Mouse (Mus musculus) ES-Bruce4 (cell line): ENCODE results near the gene Arhgef16. TPM values are rescaled to one million over a fixed set of nuclear protein-coding genes. Genes with fewer than 3 reads are reported as not detected.

ENCODE experiments used
- H3K27ac ChIP-seq: 2 replicates; pipeline ENCODE4 v1.5.1; 2012; ENCODE audit warnings: low read length, inconsistent platforms; ENCODE audit not compliant: insufficient read depth
- H3K27me3 ChIP-seq: 2 replicates; pipeline ENCODE4 v1.6.1; 2012; ENCODE audit warnings: mild to moderate bottlenecking, low read length, inconsistent platforms; ENCODE audit not compliant: control insufficient read depth, poor library complexity, insufficient read depth, severe bottlenecking
- H3K36me3 ChIP-seq: 2 replicates; pipeline ENCODE4 v1.6.1; 2012; ENCODE audit warnings: inconsistent platforms, mild to moderate bottlenecking, low read length, moderate library complexity; ENCODE audit not compliant: control insufficient read depth, poor library complexity, insufficient read depth, severe bottlenecking
- H3K4me1 ChIP-seq: one replicate; pipeline ENCODE4 v1.8.1; 2011; ENCODE audit warnings: low read length; ENCODE audit not compliant: control insufficient read depth, insufficient read depth
- H3K4me3 ChIP-seq: 2 replicates; pipeline ENCODE4 v1.5.1; 2011; ENCODE audit warnings: low read depth, mild to moderate bottlenecking, low read length
- H3K9ac ChIP-seq: 2 replicates; pipeline ENCODE4 v1.6.1; 2012; ENCODE audit warnings: low read depth, mild to moderate bottlenecking, inconsistent platforms; ENCODE audit not compliant: poor library complexity, severe bottlenecking
- H3K9me3 ChIP-seq: replicated peaks from 2 replicates; pipeline ENCODE4 v1.6.1; 2012; ENCODE audit warnings: mild to moderate bottlenecking, low read length, inconsistent platforms; ENCODE audit not compliant: control insufficient read depth, poor library complexity, insufficient read depth, severe bottlenecking
- CTCF ChIP-seq: IDR thresholded peaks from one replicate; pipeline ENCODE4 v1.8.1; 2011; ENCODE audit warnings: low read depth, low read length
- EP300 ChIP-seq: IDR thresholded peaks from 2 replicates; pipeline ENCODE4 v1.6.1; 2011; ENCODE audit warnings: low read depth, low read length; ENCODE audit not compliant: insufficient read depth
- POLR2A ChIP-seq: IDR thresholded peaks from one replicate; pipeline ENCODE4 v1.8.1; 2011; ENCODE audit warnings: low read length; ENCODE audit not compliant: insufficient read depth
- polyA plus RNA-seq: library from polyadenylated mRNA; stranded (reverse); fragments of >200 nt; gene quantifications from 2 replicates; pipeline ENCODE4 v1.2.4, GENCODE M21; 2011; ENCODE audit warnings: low read depth; ENCODE audit not compliant: missing spikeins, insufficient read depth, insufficient read length

Arhgef16 gene
- polyA plus RNA-seq, 1 experiment, result 38.5 TPM

DNA sequence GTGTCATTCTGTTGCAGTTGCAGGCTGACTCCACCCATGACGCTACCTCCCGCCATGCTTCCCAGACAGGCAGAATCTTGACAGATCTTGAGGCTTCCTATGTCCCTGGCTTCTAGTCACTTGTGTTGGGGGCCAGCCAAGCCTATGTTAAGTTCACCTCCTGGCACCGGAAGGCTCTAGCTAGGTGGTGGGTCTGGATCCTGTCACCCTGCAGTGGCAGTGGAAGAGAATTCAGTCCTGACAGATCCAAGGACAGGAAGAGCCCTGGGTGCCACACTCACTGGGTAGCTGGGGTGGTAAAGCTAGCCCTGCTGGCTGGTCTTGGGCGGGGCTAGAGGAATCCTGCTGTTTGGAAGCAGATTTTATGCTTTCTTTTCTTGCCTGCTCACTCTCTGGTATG, 23.9 kb upstream of the Arhgef16 start:
- Histone ChIP-seq H3K36me3 (no peaks in the 10 kb centered on the region), H3K27me3 (no peaks in the 10 kb centered on the region), H3K4me3 (no peak overlapping the region), H3K4me1 (peaks cover 1% of the 10 kb centered on the region), H3K9me3 (no peaks in the 10 kb centered on the region), H3K9ac (no peak overlapping the region), H3K27ac (no peak overlapping the region)
- no peak for TF ChIP-seq CTCF
- TF ChIP-seq POLR2A, result no peak
- TF ChIP-seq EP300, result no peak

DNA sequence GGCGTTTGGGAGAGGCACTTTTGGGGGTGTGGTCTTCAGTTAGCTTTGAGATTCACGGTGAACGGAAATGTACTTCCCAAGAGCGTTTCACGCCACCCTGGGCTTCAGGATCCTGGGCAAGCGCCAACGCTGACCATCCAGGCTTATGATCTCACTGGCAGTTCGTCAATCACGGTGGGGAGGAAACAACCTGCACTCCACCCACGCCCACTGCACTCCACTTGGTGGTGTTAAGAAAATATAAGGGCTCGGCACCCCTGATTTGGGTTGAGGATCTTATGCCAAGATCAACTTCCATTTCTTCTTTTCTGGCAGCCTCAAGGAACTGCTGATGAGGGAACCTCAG, 12.1 kb upstream of the Arhgef16 start:
- H3K9me3 ChIP-seq, result no peaks in the 10 kb centered on the region
- no peaks in the 10 kb centered on the region for H3K27me3 ChIP-seq
- no peaks in the 10 kb centered on the region for H3K4me1 ChIP-seq
- H3K9ac ChIP-seq, result no peak overlapping the region
- H3K36me3 ChIP-seq, result no peaks in the 10 kb centered on the region
- TF ChIP-seq POLR2A, result no peak
- TF ChIP-seq CTCF, result no peak
- no peak for TF ChIP-seq EP300
- H3K4me3 ChIP-seq, result no peak overlapping the region
- H3K27ac ChIP-seq, result no peak overlapping the region

DNA sequence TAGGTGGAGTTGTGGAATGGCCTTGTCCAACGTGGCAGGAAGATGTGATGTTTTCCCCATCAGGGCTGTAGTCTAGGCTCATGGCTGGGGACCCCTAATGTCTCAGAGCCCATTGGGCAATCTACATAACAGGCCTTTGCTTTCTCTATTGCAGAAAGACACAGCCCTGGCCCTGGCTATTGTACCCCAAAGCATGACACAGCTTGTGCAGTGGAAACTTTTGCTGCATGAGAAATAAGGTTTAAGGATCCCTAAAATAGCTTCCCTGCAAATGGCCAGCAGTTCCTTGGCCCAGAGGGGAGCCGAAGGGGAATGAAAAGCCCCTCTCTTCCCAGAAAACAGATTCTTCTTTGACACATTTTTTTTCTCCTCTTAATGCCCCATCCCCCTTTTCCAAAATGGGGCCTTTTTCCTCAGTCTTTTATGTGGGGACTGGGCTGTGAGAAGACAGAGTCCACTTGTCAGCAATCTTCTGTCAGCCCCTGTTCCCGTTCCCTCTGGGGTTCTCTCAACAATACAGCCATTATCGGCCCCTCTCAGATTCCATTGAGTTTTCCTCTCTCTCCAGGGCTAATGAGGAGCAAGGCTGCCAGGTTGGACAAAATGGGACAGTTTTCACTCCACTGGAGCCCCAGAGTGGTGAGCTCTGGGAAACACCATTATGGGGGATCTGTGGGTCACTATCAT, 11.6 kb upstream of the Arhgef16 start:
- Histone ChIP-seq H3K9me3 (no peaks in the 10 kb centered on the region), H3K36me3 (no peaks in the 10 kb centered on the region), H3K9ac (no peak overlapping the region), H3K4me3 (no peak overlapping the region), H3K4me1 (no peaks in the 10 kb centered on the region), H3K27me3 (no peaks in the 10 kb centered on the region), H3K27ac (no peak overlapping the region)
- TF ChIP-seq EP300, result no peak
- no peak for TF ChIP-seq CTCF
- TF ChIP-seq POLR2A, result no peak

GRCm38 (mm10) chr4:154312143-154312812, 10.8 kb upstream of the Arhgef16 start:
- no peaks in the 10 kb centered on the region for H3K9me3 ChIP-seq
- no peak overlapping the region for H3K9ac ChIP-seq
- no peaks in the 10 kb centered on the region for H3K27me3 ChIP-seq
- no peak overlapping the region for H3K27ac ChIP-seq
- TF ChIP-seq EP300, result no peak
- no peak for TF ChIP-seq CTCF
- no peak for TF ChIP-seq POLR2A
- no peaks in the 10 kb centered on the region for H3K4me1 ChIP-seq
- H3K4me3 ChIP-seq, result no peak overlapping the region
- H3K36me3 ChIP-seq, result no peaks in the 10 kb centered on the region

DNA sequence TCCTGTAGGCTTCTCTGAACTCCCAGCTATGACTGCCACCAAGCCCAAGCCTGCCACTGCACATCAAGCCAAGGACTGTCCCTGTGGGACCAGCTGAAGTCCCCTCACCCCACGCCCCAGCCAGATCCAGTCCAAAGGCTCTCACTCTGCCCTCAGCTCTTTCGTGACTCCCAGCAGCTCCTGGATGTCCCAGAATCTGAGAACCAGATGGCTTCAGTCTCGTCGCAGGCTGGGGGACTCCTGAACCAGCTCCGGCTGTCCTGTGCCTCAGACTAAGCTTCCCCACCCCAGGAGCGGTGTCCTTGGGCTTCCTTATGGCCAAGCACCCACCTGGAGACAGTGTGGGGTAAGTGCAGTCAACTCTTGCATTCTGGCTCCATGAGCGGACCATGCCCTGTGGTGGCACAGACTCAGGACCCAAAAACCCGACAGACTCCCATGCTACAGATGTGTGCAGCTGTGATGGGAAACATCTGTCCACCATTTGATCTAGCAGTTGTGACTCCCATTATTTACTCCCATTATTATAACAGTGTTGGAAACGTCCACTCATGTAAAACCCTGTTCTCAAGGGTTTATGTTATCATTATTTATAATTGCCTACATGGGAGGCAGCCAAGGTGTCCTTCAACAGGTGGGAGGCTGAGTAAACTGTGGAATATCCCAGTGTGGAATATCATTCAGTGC, 9.2 kb upstream of the Arhgef16 start:
- Histone ChIP-seq H3K27me3 (no peaks in the 10 kb centered on the region), H3K4me1 (no peaks in the 10 kb centered on the region), H3K27ac (no peak overlapping the region), H3K36me3 (no peaks in the 10 kb centered on the region), H3K4me3 (no peak overlapping the region), H3K9ac (no peak overlapping the region), H3K9me3 (no peaks in the 10 kb centered on the region)
- no peak for TF ChIP-seq EP300
- TF ChIP-seq CTCF, result no peak
- no peak for TF ChIP-seq POLR2A

DNA sequence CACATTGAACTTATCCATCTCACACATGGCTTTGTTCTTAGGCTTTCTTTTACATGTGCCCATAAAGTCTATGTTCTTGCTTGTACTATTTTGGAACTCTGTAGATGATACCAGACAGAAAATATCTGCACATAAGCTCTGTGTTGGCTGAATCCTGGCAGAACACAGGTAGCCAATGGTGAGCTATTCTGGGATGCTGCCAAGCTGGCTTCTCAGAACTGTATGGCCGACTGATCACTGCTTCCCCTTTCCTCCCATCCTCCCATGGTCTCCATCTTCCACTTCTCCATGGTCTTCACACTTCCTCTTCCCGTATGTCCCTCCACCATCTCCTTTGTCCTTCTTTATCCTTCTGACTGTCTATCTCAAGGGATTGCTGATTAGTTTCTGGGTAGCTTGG, 7.7 kb upstream of the Arhgef16 start:
- H3K9me3 ChIP-seq, result no peaks in the 10 kb centered on the region
- no peak overlapping the region for H3K4me3 ChIP-seq
- H3K9ac ChIP-seq, result no peak overlapping the region
- TF ChIP-seq EP300, result no peak
- no peak for TF ChIP-seq CTCF
- no peak for TF ChIP-seq POLR2A
- H3K4me1 ChIP-seq, result no peaks in the 10 kb centered on the region
- no peaks in the 10 kb centered on the region for H3K36me3 ChIP-seq
- no peak overlapping the region for H3K27ac ChIP-seq
- H3K27me3 ChIP-seq, result no peaks in the 10 kb centered on the region
